Mouse (Mus musculus) stomach, postnatal 0 days (tissue): ENCODE results near the gene Fmnl1.

Experiments used
- CTCF ChIP-seq: IDR thresholded peaks from 2 replicates; pipeline ENCODE4 v1.5.1; 2016; ENCODE audit warnings: antibody characterized with exemption, low read depth, mild to moderate bottlenecking, moderate library complexity
- EP300 ChIP-seq: optimal IDR thresholded peaks from 2 replicates; pipeline ENCODE3; 2016; ENCODE audit warnings: antibody characterized with exemption

- no peak for TF ChIP-seq CTCF
- TF ChIP-seq EP300: no peak
Observed at GRCm38 (mm10) chr11:103173041-103173770, 2.3 kb downstream of the Fmnl1 start.
